Mouse (Mus musculus): ENCODE measurements at regions not wholly inside any gene's neighbourhood (a gene's known extent, or its start where the extent isn't known, plus 50 kb on each side); places are given as distances from the start of the nearest gene placed in this dataset.

GRCm38 (mm10) chr12:69507906-69508305, 74.9 kb downstream of the Vcpkmt start:
- Histone ChIP-seq H3K4me1 (ENCODE audit: control insufficient read depth, insufficient read depth, low read length) (peaks cover 20% of the 10 kb centered on the region), H3K4me3 (ENCODE audit: insufficient read depth, low read length) (no peak overlapping the region), H3K27ac (ENCODE audit: insufficient read depth, low read depth, low read length) (no peak overlapping the region)
- TF ChIP-seq CTCF (IDR thresholded peaks at IDR 0.05; ENCODE audit: low read depth, low read length) (no peak), POLR2A (IDR thresholded peaks at IDR 0.05; ENCODE audit: borderline replicate concordance, low read depth, low read length) (no peak)

DNA sequence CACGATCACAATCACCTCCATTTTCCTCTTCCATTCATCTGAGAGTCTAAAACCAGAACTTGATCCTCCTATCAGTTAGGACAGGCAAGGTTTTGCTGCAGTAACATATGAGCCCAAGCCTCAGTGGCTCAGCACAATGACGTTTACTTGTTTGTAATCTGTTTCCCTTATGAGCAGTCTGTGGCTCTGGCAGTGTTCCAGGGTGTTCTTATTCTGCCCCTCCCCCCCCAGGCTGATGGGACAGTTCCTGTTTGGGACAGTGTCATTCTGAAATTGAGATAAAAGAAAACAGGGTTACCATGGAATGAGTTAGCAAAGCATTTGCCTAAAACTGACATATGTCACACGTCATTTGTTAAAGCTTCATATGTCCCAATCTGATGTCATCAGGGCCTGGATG, 75.5 kb downstream of the Vcpkmt start:
- no peak overlapping the region for H3K4me3 ChIP-seq (ENCODE audit: insufficient read depth, low read length)
- peaks cover 21% of the 10 kb centered on the region for H3K4me1 ChIP-seq (ENCODE audit: control insufficient read depth, insufficient read depth, low read length)
- no peak for TF ChIP-seq POLR2A (IDR thresholded peaks at IDR 0.05; ENCODE audit: borderline replicate concordance, low read depth, low read length)
- TF ChIP-seq CTCF (IDR thresholded peaks at IDR 0.05; ENCODE audit: low read depth, low read length) = no peak
- no peak overlapping the region for H3K27ac ChIP-seq (ENCODE audit: insufficient read depth, low read depth, low read length)

DNA sequence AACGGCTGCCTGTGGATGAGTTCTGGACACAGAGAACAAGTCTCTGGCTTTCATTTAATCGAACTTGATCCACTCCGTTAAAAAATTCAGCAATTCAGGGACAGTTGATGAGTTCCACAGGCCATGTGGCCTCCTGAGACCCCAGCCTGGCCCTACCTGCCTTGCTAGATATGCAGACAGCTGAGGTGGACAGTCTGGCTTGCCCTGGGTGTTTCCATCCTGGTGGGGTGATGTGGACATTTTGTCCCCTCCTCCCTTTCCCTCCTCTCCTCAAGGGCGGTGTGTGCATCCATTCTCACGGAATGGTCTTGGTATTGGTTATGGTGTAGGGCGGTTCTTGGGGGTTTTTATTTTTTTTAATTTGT, 80.1 kb downstream of the Vcpkmt start:
- H3K27ac ChIP-seq (ENCODE audit: insufficient read depth, low read depth, low read length) = peak overlapping the region; percentile 98
- H3K4me1 ChIP-seq (ENCODE audit: control insufficient read depth, insufficient read depth, low read length) = peaks cover 36% of the 10 kb centered on the region
- no peak for TF ChIP-seq POLR2A (IDR thresholded peaks at IDR 0.05; ENCODE audit: borderline replicate concordance, low read depth, low read length)
- TF ChIP-seq CTCF (IDR thresholded peaks at IDR 0.05; ENCODE audit: low read depth, low read length) = no peak
- H3K4me3 ChIP-seq (ENCODE audit: insufficient read depth, low read length) = peak overlapping the region; percentile 72

DNA sequence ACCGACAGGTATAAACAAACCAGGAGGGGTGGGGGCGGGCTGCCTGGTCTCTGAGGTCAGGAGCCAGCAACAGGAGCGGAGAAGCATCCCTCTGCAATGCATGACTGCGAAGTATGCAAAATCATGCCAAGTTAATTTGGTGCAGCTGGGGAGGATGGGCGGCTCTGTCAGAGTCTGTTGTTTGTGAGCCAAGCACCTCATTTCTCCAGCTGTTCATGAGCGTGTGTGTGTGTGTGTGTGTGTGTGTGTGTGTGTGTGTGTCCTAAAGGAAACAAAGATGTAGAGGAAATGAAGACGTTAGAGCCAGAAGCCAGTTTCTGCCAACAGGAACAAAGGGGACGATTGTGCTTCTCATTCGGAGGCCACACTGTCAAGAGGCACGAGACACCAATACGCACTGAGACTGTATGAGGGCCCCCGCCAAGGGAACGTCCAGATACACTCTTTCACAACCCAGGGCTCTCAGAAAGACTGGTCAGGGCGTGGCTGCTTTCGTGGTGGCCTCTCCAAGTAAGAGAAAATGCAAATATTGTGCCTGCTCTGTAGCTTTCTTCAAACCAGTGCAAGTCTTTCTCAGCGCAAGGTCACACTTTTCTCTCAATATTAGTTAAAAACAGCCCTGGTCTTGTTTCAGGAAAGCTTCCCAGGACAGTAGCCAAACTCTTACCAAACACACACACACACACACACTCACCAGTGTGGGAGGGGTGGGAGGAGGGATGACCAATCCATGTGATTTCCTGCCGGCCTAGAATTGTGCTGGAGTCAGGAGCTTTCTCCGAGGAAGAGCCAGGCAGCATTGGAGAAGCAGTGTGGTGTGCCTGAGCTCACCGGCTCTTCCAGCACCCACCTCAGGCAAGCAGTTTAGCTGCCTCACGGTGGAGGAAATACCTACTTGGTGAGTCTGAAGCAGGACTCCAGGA, 80.8 kb downstream of the Vcpkmt start:
- peak overlapping the region; percentile 98 for H3K27ac ChIP-seq (ENCODE audit: insufficient read depth, low read depth, low read length)
- H3K4me3 ChIP-seq (ENCODE audit: insufficient read depth, low read length) = peak overlapping the region; percentile 72

DNA sequence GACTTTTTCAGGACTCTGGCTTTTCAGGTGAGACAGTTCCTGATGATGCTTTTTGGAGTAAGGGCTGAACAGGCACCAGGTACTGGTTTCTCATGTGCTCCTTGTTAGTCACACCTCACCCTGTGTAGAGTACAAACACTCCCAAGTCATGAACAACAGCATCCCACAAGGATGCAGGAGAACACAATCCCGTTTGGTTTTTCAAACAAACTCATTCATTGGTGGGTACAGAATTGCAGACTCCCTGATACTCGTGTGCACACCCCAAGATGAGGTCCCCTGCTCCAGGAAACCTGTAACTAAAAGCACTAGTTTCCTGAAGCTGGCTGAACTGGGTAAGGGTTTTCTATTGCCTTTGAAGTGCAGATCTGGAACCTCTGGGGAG, 81.5 kb downstream of the Vcpkmt start:
- peaks cover 34% of the 10 kb centered on the region for H3K4me1 ChIP-seq (ENCODE audit: control insufficient read depth, insufficient read depth, low read length)
- TF ChIP-seq POLR2A (IDR thresholded peaks at IDR 0.05; ENCODE audit: borderline replicate concordance, low read depth, low read length) (no peak), CTCF (IDR thresholded peaks at IDR 0.05; ENCODE audit: low read depth, low read length) (no peak)
- H3K4me3 ChIP-seq (ENCODE audit: insufficient read depth, low read length) = no peak overlapping the region
- peak overlapping the region; percentile 98 for H3K27ac ChIP-seq (ENCODE audit: insufficient read depth, low read depth, low read length)

More for the DNA sequence above, 80.8 kb downstream of the Vcpkmt start:
- no peak for TF ChIP-seq POLR2A (IDR thresholded peaks at IDR 0.05; ENCODE audit: borderline replicate concordance, low read depth, low read length)
- TF ChIP-seq CTCF (IDR thresholded peaks at IDR 0.05; ENCODE audit: low read depth, low read length) = no peak
- H3K4me1 ChIP-seq (ENCODE audit: control insufficient read depth, insufficient read depth, low read length) = peaks cover 34% of the 10 kb centered on the region

GRCm38 (mm10) chr12:69500600-69501345, 82.1 kb downstream of the Vcpkmt start:
- no peak overlapping the region for H3K4me3 ChIP-seq (ENCODE audit: insufficient read depth, low read length)
- H3K27ac ChIP-seq (ENCODE audit: insufficient read depth, low read depth, low read length) = peak overlapping the region; percentile 98
- TF ChIP-seq POLR2A (IDR thresholded peaks at IDR 0.05; ENCODE audit: borderline replicate concordance, low read depth, low read length) = no peak
- TF ChIP-seq CTCF (IDR thresholded peaks at IDR 0.05; ENCODE audit: low read depth, low read length) = no peak
- peaks cover 34% of the 10 kb centered on the region for H3K4me1 ChIP-seq (ENCODE audit: control insufficient read depth, insufficient read depth, low read length)

DNA sequence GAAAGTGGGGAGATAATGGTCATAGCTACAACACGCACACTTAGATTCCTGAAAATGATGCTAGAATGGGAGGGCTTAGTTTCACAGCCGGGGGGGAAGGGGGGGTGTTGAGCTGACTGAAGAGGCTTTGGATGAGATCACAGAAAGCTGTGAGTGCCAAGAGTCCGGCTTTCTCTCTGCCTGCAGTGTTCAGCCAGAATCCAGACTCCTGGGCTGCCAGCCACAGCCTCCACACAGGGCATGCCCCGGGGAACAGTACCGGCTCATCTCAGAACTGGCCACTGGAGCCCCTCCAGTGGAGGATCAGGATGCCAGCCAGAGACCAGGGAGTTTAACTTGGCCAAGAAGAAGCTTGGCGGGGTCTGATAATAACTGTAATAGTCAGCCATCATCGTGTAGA, 85.7 kb downstream of the Vcpkmt start:
- Histone ChIP-seq H3K27ac (ENCODE audit: insufficient read depth, low read depth, low read length) (no peak overlapping the region), H3K4me3 (ENCODE audit: insufficient read depth, low read length) (no peak overlapping the region), H3K4me1 (ENCODE audit: control insufficient read depth, insufficient read depth, low read length) (peaks cover 19% of the 10 kb centered on the region)
- TF ChIP-seq POLR2A (IDR thresholded peaks at IDR 0.05; ENCODE audit: borderline replicate concordance, low read depth, low read length) (no peak), CTCF (IDR thresholded peaks at IDR 0.05; ENCODE audit: low read depth, low read length) (no peak)

- Histone ChIP-seq H3K4me1 (ENCODE audit: control insufficient read depth, insufficient read depth, low read length) (peaks cover 18% of the 10 kb centered on the region), H3K4me3 (ENCODE audit: insufficient read depth, low read length) (no peak overlapping the region), H3K27ac (ENCODE audit: insufficient read depth, low read depth, low read length) (no peak overlapping the region)
- no peak for TF ChIP-seq CTCF (IDR thresholded peaks at IDR 0.05; ENCODE audit: low read depth, low read length)
- TF ChIP-seq POLR2A (IDR thresholded peaks at IDR 0.05; ENCODE audit: borderline replicate concordance, low read depth, low read length) = no peak
These were observed 86.4 kb downstream of the Vcpkmt start for GRCm38 (mm10) chr12:69496341-69496904.

GRCm38 (mm10) chr12:69495776-69496175, 87.1 kb downstream of the Vcpkmt start:
- H3K4me1 ChIP-seq (ENCODE audit: control insufficient read depth, insufficient read depth, low read length) = peaks cover 11% of the 10 kb centered on the region
- no peak for TF ChIP-seq CTCF (IDR thresholded peaks at IDR 0.05; ENCODE audit: low read depth, low read length)
- TF ChIP-seq POLR2A (IDR thresholded peaks at IDR 0.05; ENCODE audit: borderline replicate concordance, low read depth, low read length) = no peak
- H3K27ac ChIP-seq (ENCODE audit: insufficient read depth, low read depth, low read length) = no peak overlapping the region
- H3K4me3 ChIP-seq (ENCODE audit: insufficient read depth, low read length) = no peak overlapping the region

Data from bone marrow macrophage, adult 2 months (primary cell).